Mouse (Mus musculus): ENCODE measurements around the gene Prr29.

The Prr29 gene

GRCm38 (mm10) chr11:106410507-106410906, 45.2 kb downstream of the Prr29 start:
- DNase-seq (ENCODE audit: low spot score), result no peak

GRCm38 (mm10) chr11:106411157-106411556, 45.9 kb downstream of the Prr29 start:
- no peak for DNase-seq (ENCODE audit: low spot score)

GRCm38 (mm10) chr11:106412641-106413360, 47.5 kb downstream of the Prr29 start:
- DNase-seq (ENCODE audit: low spot score), result no peak

- DNase-seq (ENCODE audit: low spot score), result no peak
Observed at GRCm38 (mm10) chr11:106416331-106416730, 51.1 kb downstream of the Prr29 start.

- DNase-seq (ENCODE audit: low spot score), result no peak
Observed at GRCm38 (mm10) chr11:106417860-106418259, 52.6 kb downstream of the Prr29 start.

GRCm38 (mm10) chr11:106418622-106419196, 53.4 kb downstream of the Prr29 start:
- peak; percentile 76 for DNase-seq (ENCODE audit: low spot score)

GRCm38 (mm10) chr11:106419262-106420102, 54.2 kb downstream of the Prr29 start:
- no peak for DNase-seq (ENCODE audit: low spot score)

- DNase-seq (ENCODE audit: low spot score), result no peak
Observed at GRCm38 (mm10) chr11:106425201-106425600, 59.9 kb downstream of the Prr29 start.

- no peak for DNase-seq (ENCODE audit: low spot score)
Observed at GRCm38 (mm10) chr11:106426447-106426846, 61.2 kb downstream of the Prr29 start.
